Mouse (Mus musculus) kidney, adult 2 months (tissue): ENCODE results near the gene Rassf6.
A peak's percentile ranks its signal among the peaks of the same experiment; 100 is the strongest.

Experiments used
- CTCF ChIP-seq: fragments of 200-500 bp; conservative IDR thresholded peaks from 2 replicates; pipeline ENCODE4 v1.5.1; 2011; ENCODE audit warnings: low read depth, mild to moderate bottlenecking, control low read depth, low read length, moderate library complexity, mixed read lengths; ENCODE audit not compliant: insufficient read depth, insufficient read length
- POLR2A ChIP-seq: fragments of 200-500 bp; IDR thresholded peaks from one replicate; pipeline ENCODE4 v1.6.1; 2011; ENCODE audit warnings: low read depth, low read length, control low read depth

DNA sequence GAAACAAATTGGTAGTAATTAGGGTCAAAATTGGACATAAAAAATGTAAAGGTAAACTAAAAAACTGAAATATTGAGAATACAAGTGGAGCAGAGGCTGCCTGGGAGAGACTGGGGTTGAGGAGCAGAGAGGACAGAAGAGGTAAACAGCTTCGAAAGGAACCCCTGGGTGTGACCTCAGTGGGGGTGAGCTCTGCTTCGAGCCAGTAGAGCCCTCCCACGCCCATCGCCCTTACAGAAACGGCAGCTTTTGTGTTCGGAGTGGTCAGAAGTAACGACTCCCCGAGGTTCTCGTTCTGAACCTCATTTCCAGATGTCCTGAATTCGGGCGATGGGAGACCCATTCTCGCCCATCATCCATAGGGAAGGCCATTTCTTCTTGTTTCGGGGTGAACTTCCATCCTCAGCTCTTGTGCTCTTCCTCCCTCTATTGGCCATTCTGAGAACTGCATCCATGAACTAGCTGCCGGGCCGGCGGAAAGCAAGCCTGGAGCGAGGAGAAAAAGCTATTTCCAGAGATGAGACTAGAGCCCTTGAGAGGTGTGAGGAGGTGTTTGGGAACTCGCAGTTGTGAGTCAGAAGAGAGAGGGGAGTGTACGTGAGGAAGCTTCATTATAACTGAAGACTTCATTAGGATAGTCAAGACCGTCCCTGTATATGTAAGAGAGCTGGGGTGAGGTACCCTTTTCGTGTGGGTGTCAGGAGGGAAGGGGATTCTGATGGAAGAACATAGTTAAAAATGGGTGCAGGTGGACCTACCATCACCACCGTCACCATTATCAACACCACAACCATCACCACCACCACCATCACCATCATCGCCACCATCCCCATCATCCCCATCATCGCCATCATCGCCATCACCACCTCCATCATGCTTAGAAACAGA lies 51.5 kb downstream of the Rassf6 start:
- TF ChIP-seq CTCF = peak; percentile 89
- TF ChIP-seq POLR2A = no peak
